Mouse (Mus musculus) spleen, adult 2 months (tissue): ENCODE results near the gene Arpp21.

Experiments used
- CTCF ChIP-seq: fragments of 200-500 bp; IDR thresholded peaks from 2 replicates; pipeline ENCODE4 v1.5.1; 2011; ENCODE audit warnings: mild to moderate bottlenecking, inconsistent platforms; ENCODE audit not compliant: insufficient read depth, insufficient read length, insufficient replicate concordance; ENCODE audit errors: extremely low read depth
- POLR2A ChIP-seq: fragments of 200-500 bp; IDR thresholded peaks from 2 replicates; pipeline ENCODE4 v1.6.1; 2011; ENCODE audit warnings: low read depth, low read length, inconsistent platforms

GRCm38 (mm10) chr9:112023562-112024015 lies 212.1 kb downstream of the Arpp21 start:
- TF ChIP-seq POLR2A (no peak), CTCF (no peak)
